Mouse (Mus musculus) left cerebral cortex, adult 2 months (tissue): ENCODE measurements around the gene Ap4m1. TPM values are rescaled to one million over a fixed set of nuclear protein-coding genes. Genes with fewer than 3 reads are reported as not detected.
"Not testable (repeated sequence)": the region's sequence is repeated elsewhere in the genome, so short reads cannot be mapped to it uniquely, and the experiment has no call there.

Experiments used
- DNase-seq, 2 experiments: peaks; one replicate each; pipeline ENCODE4 v3.0.0; 2021 to 2022; ENCODE audit warnings: low spot score in 2 of 2, mixed read lengths in 1 of 2; ENCODE audit errors: extremely low spot score in 1 of 2
- H3K27ac ChIP-seq: fragments of 200-600 bp; 2 replicates; pipeline ENCODE4 v1.8.1; 2022
- H3K4me3 ChIP-seq: fragments of 200-600 bp; 2 replicates; pipeline ENCODE4 v1.8.1; 2022
- CTCF ChIP-seq: fragments of 200-600 bp; IDR thresholded peaks from 2 replicates; pipeline ENCODE4 v1.8.1; 2022; ENCODE audit warnings: antibody characterized with exemption, mild to moderate bottlenecking, moderate library complexity
- intact Hi-C: fragments of 180-260 bp; cut with DNase I; formaldehyde crosslinking; loops from one replicate; pipeline ENCODE4 v1.15.1; 2025
- microRNA-seq, 2 experiments: library from miRNA; unstranded; fragments of <30 nt; microRNA quantifications; one replicate each; pipeline ENCODE4 v1.2.0; 2021
- total RNA-seq, 2 experiments: library from RNA; stranded (reverse); gene quantifications; 2 replicates each; pipeline ENCODE4 v1.2.3; 2021

Ap4m1 gene
- total RNA-seq, 2 experiments from 2014 or later: 24.5 to 28.5 TPM

DNA sequence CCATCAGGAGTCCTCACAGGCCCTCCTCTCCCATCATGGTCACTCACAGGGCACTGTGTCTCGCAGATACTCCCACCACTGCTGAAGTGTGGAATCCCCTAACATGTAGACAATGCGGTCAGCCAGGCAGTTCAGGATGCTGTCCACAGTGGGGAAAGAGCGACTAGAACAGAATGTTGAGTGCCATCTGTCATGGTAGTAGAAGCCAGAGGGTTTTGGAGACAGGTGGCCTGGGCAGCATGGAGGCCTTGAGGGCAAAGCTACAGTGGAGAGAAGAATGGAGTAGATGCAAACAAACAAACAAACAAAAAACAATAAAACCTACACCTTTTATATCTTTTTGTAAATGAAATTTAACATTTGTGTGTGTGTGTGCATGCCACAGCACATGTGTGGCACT is 30.3 kb downstream of the Ap4m1 start:
- no peak overlapping the region for H3K4me3 ChIP-seq
- no peak for TF ChIP-seq CTCF
- intact Hi-C loops: no loop called here
- DNase-seq: no peak
- H3K27ac ChIP-seq: no peak overlapping the region

DNA sequence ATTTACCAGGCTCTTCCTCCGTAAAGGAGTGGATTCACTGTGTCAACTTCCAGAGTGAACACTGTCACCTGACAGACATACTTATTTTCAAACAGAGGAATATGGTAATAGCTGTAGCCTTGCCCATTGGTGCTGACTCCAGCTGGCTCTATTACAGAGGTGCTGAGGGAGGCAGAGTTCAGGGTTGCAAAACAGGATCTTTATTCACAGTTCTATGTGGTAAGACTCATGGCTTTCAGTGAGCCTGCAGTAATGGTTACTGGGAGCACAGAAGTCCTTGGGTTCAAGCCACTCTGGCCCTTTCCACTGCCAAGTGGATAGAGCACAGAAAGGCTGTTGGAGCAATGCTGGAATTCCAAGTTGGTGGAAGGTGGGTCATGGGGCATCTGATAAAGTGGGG is 35.5 kb downstream of the Ap4m1 start:
- intact Hi-C loops: no loop called here
- no peak overlapping the region for H3K27ac ChIP-seq
- no peak overlapping the region for H3K4me3 ChIP-seq
- DNase-seq: no peak
- no peak for TF ChIP-seq CTCF

DNA sequence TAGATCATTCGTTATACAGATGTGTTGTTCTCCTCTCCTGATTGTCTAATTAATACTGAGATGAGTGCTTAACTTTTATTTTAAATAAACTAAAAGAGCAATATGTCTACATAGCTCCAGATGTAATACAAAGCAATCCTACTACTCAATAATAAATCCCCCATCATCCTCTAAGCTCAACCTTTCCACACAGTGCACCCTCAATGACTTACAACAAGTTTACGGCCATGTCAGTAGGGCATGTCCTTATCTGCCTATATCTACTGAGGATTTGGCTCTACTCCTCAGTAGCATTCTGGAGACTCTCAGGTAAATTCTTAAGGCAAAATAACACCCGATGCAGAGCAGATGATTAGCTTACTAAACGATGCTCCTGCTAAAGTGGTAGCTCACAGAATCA is 36.1 kb downstream of the Ap4m1 start:
- intact Hi-C loops: no loop called here
- TF ChIP-seq CTCF: no peak
- DNase-seq: no peak
- H3K27ac ChIP-seq: no peak overlapping the region
- no peak overlapping the region for H3K4me3 ChIP-seq

- H3K4me3 ChIP-seq, intact Hi-C loops, H3K27ac ChIP-seq, DNase-seq: not testable (repeated sequence)
These were observed 44.8 kb downstream of the Ap4m1 start for GRCm38 (mm10) chr5:138216632-138217031.

DNA sequence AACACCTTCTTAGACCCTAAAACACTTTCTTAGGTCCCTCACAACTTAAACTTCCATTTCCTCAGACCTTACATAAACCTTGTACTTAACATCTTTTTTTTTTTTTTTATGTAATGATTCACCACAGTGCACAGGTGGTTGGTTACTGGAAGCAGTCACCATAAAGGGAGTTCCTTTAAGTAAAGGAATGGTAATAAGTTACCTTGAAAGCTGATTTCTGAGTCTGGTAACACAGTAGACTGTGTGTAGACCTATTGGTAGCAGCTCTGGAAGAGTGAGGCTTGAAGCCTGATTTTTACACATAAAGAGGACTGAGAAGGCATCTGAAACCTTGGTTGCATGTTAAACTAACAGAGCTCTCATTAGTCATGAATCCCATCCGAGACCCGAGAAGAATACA is 48.1 kb downstream of the Ap4m1 start:
- TF ChIP-seq CTCF: no peak
- no peak for DNase-seq
- intact Hi-C loops: loop anchor here (5.0 kb wide), 2 partner anchors 62 to 82 kb away; partner anchors contain the start of genes Gpc2 and Stag3
- Histone ChIP-seq H3K27ac (no peak overlapping the region), H3K4me3 (no peak overlapping the region)

- intact Hi-C loops: loop anchor here (5.0 kb wide), 2 partner anchors 60 to 80 kb away; partner anchors contain the start of genes Gpc2 and Stag3
- no peak overlapping the region for H3K4me3 ChIP-seq
- H3K27ac ChIP-seq: no peak overlapping the region
- TF ChIP-seq CTCF: peak; percentile 99
- peak; percentile 76 to 89 for DNase-seq
These were observed 50.3 kb downstream of the Ap4m1 start for GRCm38 (mm10) chr5:138222111-138222510.

GRCm38 (mm10) chr5:138223287-138223686 is 51.5 kb downstream of the Ap4m1 start:
- Histone ChIP-seq H3K27ac (no peak overlapping the region), H3K4me3 (no peak overlapping the region)
- no peak for DNase-seq
- intact Hi-C loops: loop anchor here (5.0 kb wide), 2 partner anchors 59 to 79 kb away; partner anchors contain the start of genes Gpc2 and Stag3
- TF ChIP-seq CTCF: no peak

- DNase-seq: no peak
- intact Hi-C loops: no loop called here
- H3K27ac ChIP-seq: no peak within 1 kb of the TSS
- H3K4me3 ChIP-seq: no peak within 1 kb of the TSS
- TF ChIP-seq CTCF: no peak
These were observed 53.9 kb downstream of the Ap4m1 start, which contains the start of gene Nxpe5 for GRCm38 (mm10) chr5:138225700-138226099. Gene Nxpe5, plus strand, starts transcription at chr5:138225898.

DNA sequence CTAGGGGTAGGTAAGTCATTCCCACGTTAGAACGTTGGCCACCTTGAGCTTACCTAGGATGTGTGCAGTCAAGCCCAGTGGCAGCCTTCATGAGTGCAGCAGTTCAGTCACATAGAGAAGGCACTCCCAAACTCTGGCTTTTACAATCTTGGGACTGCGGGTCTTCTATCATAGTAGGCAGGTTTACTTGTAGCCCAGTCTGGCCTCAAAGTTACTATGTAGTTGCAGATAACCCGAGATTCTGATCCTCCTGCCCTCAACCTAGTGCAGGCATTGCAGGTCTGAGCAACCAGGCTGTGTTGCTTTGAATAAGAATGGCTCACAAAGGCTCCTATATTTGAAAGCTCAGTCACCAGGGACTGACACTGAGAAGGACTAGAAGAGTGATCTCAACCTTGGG is 54.7 kb downstream of the Ap4m1 start:
- H3K27ac ChIP-seq: no peak overlapping the region
- intact Hi-C loops: no loop called here
- no peak for TF ChIP-seq CTCF
- H3K4me3 ChIP-seq: no peak overlapping the region
- DNase-seq: no peak

DNA sequence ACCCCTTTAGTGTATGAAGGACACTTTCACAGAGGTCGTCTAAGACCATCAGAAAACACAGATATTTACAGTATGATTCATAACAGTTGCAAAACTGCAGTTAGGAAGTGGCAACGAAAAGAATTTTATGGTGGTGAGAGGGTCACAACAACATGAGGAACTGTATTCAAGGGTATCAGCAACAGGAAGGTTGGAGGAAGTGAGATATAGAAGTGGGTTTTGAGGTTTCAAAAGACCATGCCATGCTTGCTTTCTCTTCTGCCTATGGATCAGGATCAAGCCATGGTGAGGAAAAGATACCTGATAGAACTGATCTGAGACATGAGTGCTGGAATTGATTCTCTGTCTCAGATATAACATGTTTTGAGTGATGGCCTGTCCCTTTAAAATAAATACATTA is 55.6 kb downstream of the Ap4m1 start:
- TF ChIP-seq CTCF: no peak
- Histone ChIP-seq H3K27ac (no peak overlapping the region), H3K4me3 (no peak overlapping the region)
- no peak for DNase-seq
- intact Hi-C loops: no loop called here

DNA sequence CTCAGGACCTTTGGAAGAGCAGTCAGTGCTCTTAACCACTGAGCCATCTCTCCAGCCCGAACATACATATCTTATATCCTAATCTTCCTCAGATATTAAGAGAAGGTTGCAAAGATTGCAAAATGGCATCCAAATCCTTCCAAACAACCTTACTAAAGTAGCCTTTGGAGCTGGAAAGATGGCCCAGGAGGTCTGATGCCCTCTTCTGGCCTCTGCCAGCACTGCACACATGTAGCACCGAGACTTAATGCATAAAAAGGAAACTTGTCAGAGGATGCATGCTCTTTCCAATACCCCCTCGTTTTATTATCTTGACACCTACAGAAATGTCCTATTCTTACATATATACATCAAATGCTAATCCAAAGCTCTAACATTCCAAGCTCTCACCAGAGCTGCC is 56.2 kb downstream of the Ap4m1 start:
- peak; percentile 56 for TF ChIP-seq CTCF
- H3K27ac ChIP-seq: no peak overlapping the region
- DNase-seq: no peak
- H3K4me3 ChIP-seq: no peak overlapping the region
- intact Hi-C loops: no loop called here

DNA sequence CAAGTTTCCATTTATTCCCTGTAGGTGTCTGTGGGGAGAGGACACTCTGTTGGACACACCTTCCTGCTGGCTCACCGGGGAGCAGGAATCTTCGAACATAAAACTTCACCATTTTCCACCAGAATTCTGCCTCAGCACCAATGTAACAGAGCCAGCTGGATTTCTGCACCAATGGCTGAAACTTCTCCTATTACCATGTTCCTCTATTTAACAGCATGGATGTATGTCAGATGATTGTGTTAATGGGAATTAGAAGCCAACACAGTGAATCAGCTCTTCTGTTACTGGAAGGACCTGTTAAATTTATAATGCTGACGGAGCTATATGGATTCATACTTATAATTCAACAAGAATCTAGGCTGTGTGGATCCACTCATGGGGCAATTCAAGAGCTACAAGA is 57.7 kb downstream of the Ap4m1 start:
- no peak for TF ChIP-seq CTCF
- no peak overlapping the region for H3K4me3 ChIP-seq
- intact Hi-C loops: no loop called here
- DNase-seq: no peak
- H3K27ac ChIP-seq: no peak overlapping the region

Small RNA genes within 50 kb of the gene (microRNA-seq; reads per million reads assigned to microRNA genes)
- gene Mir106b: 292 to 308 reads per million in 2 experiments
- 38.0 to 38.7 reads per million in 2 experiments for gene Mir25
- gene Mir93: 1,284 to 1,394 reads per million in 2 experiments

Other genes with a start within 250 kb of the Ap4m1 start
- 10 to 100 TPM; 17.1 to 17.6 TPM for gene Gjc3, start 208.9 kb upstream of the Ap4m1 start, total RNA-seq
- gene Azgp1, start 190.5 kb upstream of the Ap4m1 start, total RNA-seq: not detected
- not detected for gene Smok3a, start 150.7 kb upstream of the Ap4m1 start, total RNA-seq
- not detected for gene Smok3b, start 150.6 kb upstream of the Ap4m1 start, total RNA-seq
- gene Smok3c, start 118.8 kb upstream of the Ap4m1 start, total RNA-seq: not detected
- gene Zkscan1, start 86.9 kb upstream of the Ap4m1 start, total RNA-seq: 10 to 100 TPM; 39.1 to 42.2 TPM
- gene Zscan21, start 55.1 kb upstream of the Ap4m1 start, total RNA-seq: 10 to 100 TPM; 14.7 to 16.5 TPM
- 10 to 100 TPM; 10.7 to 13.4 TPM for gene Zfp113, start 16.3 kb upstream of the Ap4m1 start, total RNA-seq
- 100 to 1,000 TPM; 125 to 136 TPM for gene Cops6, start 10.9 kb upstream of the Ap4m1 start, total RNA-seq
- gene Mcm7, start 420 bp downstream of the Ap4m1 start, total RNA-seq: 10 to 100 TPM; 16.0 to 18.9 TPM
- gene Taf6, start 15.4 kb downstream of the Ap4m1 start, total RNA-seq: 10 to 100 TPM; 43.8 to 45.2 TPM
- gene Cnpy4, start 15.5 kb downstream of the Ap4m1 start, total RNA-seq: 10 to 100 TPM; 13.5 to 17.1 TPM
- 1 to 10 TPM; 7.8 to 9.3 TPM for gene Mblac1, start 22.3 kb downstream of the Ap4m1 start, total RNA-seq
- under 1 TPM in 1 of 2 experiments, not detected in 1; 0.14 TPM for gene Nxpe5, start 53.9 kb downstream of the Ap4m1 start, total RNA-seq
- 10 to 100 TPM; 47.7 to 49.6 TPM for gene Lamtor4, start 83.5 kb downstream of the Ap4m1 start, total RNA-seq
- gene BC037034, start 92.0 kb downstream of the Ap4m1 start, total RNA-seq: 10 to 100 TPM; 64.2 to 67.8 TPM
- gene Gal3st4, start 100.8 kb downstream of the Ap4m1 start, total RNA-seq: 1 to 10 TPM; 3.2 to 3.3 TPM
- under 1 TPM in 1 of 2 experiments, not detected in 1; 0.09 TPM for gene Gm43720, start 108.0 kb downstream of the Ap4m1 start, total RNA-seq
- gene Gpc2, start 108.0 kb downstream of the Ap4m1 start, total RNA-seq: 1 to 10 TPM in 1 of 2 experiments, under 1 TPM in 1; 0.61 to 1.9 TPM
- gene Stag3, start 108.2 kb downstream of the Ap4m1 start, total RNA-seq: under 1 TPM; 0.65 to 0.68 TPM
- gene Pvrig, start 170.0 kb downstream of the Ap4m1 start, total RNA-seq: not detected